Mouse (Mus musculus) large intestine, adult 2 months (tissue): ENCODE results near the gene Dst. TPM values are rescaled to one million over a fixed set of nuclear protein-coding genes. Genes with fewer than 3 reads are reported as not detected.
"Not testable (repeated sequence)": the region's sequence is repeated elsewhere in the genome, so short reads cannot be mapped to it uniquely, and the experiment has no call there.

Experiments
- DNase-seq: peaks from one replicate; pipeline ENCODE4 v3.0.0-alpha.2; 2012; ENCODE audit warnings: low read depth, low spot score
- WGBS: fragments of 180-500 bp; shearing (Covaris S2); methylation state at CpG from one replicate; pipeline ENCODE4 v1.1.7; 2018; 5-methylcytosine and 5-hydroxymethylcytosine counted together
- polyA plus RNA-seq: library from polyadenylated mRNA; depleted of rRNA; stranded (reverse); fragments of >200 nt; gene quantifications from 2 replicates; pipeline ENCODE4 v1.2.3, GENCODE M21; 2012

Dst gene
- polyA plus RNA-seq, 1 experiment, result 16.3 TPM

DNA sequence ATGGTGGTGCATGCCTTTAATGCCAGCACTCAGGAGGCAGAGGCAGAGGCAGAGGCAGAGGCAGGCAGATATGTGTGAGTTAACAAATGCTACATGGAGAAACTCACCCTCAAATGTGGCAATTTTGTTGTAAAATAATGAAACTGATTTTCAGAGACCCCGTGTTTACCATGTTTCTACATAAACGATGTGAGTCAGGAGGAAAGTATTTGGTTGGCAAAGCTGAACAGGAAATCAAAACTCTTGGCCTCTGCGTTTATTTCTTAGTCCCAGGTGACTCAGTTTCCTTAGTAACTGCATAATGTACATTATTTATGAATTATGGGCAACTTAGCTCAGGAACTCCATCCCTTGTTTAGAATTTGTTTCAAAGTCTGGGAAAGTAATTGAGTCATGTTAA lies 136.7 kb downstream of the Dst start:
- no peak for DNase-seq
- 43% methylated on average over 3 of the region's 3 CpGs for WGBS

DNA sequence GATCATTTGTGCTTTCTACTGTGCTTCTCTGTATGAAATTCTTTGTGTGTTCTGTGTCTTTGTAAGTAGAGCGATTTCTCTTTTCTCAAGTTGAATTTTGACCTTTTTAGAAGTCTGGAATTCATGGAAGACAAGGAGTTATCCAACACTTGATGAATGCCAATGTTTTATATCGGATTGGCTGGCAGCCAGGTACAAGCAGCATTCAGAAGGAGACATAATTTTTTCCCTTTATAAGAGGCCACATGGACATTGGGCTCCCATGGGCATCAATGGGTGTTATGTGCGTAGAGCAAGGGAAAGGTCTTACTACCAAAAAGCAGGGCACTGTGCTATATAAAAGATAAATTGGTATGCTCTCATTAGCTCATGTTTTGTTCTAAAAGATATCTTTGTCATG lies 139.3 kb downstream of the Dst start:
- 81% methylated on average over 3 of the region's 3 CpGs for WGBS
- DNase-seq, result no peak

DNA sequence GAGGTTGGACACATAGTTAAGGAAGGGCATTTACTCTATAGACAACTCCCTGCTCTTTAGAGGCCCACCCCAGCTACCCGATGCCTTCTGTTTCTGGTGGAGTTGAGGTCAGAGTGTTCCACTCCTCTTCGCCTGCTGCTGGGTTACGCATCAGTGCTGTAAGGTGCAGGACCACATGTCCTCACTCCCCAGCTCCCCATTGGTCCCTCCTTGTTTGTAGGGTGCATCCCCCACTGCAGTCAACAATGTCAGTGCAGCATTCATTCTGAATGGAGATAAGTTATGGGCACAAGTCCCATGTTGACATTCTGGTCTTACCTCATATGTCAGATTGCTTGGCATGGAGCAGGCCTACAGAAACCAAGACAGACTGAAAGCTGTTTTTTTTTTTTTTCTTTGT lies 143.2 kb downstream of the Dst start:
- 83% methylated on average over 3 of the region's 3 CpGs for WGBS
- DNase-seq, result no peak

DNA sequence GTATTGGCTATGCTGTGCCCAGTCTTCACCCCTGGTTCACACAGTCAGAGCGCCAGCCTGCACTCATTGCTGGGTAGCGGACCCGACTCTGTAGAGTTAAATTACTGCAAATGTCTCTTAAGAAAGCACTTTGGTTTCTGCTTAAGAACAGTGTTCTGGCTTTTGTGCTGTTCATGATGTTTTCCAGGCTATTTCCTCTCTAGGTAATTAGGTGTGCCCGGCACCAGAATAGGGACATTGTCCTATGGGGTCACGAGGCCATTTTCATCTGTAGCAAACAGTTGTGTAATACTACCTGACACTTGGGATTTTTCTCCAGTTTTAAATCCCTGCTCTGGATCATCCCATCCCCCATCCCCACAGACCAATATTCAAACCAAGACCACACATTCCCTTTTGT lies 144.4 kb downstream of the Dst start:
- WGBS, result 61% methylated on average over 5 of the region's 5 CpGs
- DNase-seq, result no peak

DNA sequence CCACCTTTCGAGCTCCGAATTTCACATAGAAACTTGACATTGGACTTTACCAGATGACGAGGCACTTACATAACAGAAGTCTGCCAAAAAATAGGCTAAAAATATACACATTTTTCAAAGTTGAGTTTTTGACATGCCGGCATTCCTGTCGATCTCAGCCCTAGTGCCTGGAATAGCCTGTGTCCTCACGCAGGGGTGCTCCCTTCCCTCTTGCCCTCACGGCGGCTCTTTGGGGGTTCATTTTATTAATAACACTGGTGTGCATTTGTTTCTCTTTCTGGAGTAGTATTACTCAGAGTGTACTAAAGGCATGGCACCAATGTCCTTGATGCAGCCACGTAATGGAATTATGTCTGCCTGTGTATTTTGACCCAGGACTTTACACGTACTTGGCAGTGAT lies 146.9 kb downstream of the Dst start:
- 86% methylated on average over 10 of the region's 10 CpGs for WGBS
- no peak for DNase-seq

DNA sequence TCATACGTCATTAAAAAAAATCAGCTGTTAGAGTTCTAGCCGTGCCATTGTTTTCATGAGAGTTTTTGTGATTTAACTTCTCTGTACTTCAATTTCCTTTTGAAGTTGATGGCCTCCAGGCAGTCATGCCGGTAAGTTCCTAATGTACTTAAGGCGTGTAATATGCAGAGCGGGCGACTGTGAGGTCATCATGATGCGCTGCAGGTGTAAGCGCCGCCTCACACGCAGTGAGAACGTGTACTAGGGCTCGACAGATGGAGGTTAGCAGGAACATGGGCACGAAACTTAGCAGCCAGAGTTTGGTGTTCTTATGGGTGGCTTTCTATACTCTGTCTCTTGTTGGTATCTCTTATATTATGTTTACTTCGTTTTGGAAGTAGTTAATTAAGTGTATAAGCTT lies 148.6 kb downstream of the Dst start:
- DNase-seq, result no peak

GRCm38 (mm10) chr1:34059231-34059630 lies 151.2 kb downstream of the Dst start:
- 90% methylated on average over 12 of the region's 12 CpGs for WGBS
- DNase-seq, result no peak

More for the DNA sequence above, 148.6 kb downstream of the Dst start:
- 88% methylated on average over 14 of the region's 14 CpGs for WGBS

GRCm38 (mm10) chr1:34060446-34060845 lies 152.4 kb downstream of the Dst start:
- no peak for DNase-seq

DNA sequence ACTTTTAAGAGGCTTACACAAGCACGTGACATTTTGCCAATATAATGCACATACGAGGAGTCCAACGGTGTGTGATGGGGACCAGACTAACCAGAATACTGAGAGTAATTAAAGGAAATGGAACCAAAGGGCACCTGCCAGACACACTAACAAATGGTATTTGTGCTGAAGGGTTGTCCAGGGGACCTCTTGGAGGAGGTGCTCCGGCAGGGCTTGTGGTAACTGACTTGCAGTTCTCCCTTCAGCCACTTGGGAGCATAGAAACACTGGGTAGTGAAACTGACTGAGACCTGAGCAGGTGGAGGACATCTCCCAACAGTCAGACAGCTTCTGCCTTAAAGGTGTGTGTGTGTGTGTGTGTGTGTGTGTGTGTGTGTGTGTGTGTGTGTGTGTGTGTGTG lies 153.1 kb downstream of the Dst start:
- peak; percentile 18 for DNase-seq
- 5% methylated on average over 4 of the region's 4 CpGs for WGBS

More at GRCm38 (mm10) chr1:34060446-34060845, 152.4 kb downstream of the Dst start:
- WGBS, result 16% methylated on average over 6 of the region's 6 CpGs

GRCm38 (mm10) chr1:34061860-34062259 lies 153.8 kb downstream of the Dst start:
- WGBS, result 28% methylated on average over 1 of the region's 1 CpGs

GRCm38 (mm10) chr1:34063943-34064342 lies 155.9 kb downstream of the Dst start:
- WGBS, result 59% methylated on average over 3 of the region's 3 CpGs
- no peak for DNase-seq

More at GRCm38 (mm10) chr1:34061860-34062259, 153.8 kb downstream of the Dst start:
- DNase-seq, result no peak

- WGBS, result 72% methylated on average over 5 of the region's 5 CpGs
- no peak for DNase-seq
Measured at GRCm38 (mm10) chr1:34065551-34066048, 157.6 kb downstream of the Dst start.

DNA sequence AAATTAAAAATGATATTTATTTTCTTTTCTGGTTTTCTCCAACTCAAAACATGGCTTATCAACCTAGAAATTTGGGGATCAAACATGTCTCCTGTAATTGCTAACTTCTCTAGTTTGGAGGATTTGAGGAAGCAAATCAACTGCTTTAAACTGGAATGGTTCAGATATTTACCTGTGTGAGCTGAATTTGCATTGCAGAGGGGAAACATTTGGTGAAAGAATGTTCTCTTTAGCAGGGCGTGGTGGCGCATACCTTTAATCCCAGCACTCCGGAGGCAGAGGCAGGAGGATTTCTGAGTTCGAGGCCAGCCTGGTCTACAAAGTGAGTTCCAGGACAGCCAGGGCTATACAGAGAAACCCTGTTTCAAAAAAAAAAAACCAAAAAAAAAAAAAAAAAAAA lies 158.4 kb downstream of the Dst start:
- DNase-seq, result not testable (repeated sequence)
- 91% methylated on average over 4 of the region's 4 CpGs for WGBS

GRCm38 (mm10) chr1:34068341-34068740 lies 160.3 kb downstream of the Dst start:
- DNase-seq, result no peak
- WGBS, result 48% methylated on average over 5 of the region's 5 CpGs

DNA sequence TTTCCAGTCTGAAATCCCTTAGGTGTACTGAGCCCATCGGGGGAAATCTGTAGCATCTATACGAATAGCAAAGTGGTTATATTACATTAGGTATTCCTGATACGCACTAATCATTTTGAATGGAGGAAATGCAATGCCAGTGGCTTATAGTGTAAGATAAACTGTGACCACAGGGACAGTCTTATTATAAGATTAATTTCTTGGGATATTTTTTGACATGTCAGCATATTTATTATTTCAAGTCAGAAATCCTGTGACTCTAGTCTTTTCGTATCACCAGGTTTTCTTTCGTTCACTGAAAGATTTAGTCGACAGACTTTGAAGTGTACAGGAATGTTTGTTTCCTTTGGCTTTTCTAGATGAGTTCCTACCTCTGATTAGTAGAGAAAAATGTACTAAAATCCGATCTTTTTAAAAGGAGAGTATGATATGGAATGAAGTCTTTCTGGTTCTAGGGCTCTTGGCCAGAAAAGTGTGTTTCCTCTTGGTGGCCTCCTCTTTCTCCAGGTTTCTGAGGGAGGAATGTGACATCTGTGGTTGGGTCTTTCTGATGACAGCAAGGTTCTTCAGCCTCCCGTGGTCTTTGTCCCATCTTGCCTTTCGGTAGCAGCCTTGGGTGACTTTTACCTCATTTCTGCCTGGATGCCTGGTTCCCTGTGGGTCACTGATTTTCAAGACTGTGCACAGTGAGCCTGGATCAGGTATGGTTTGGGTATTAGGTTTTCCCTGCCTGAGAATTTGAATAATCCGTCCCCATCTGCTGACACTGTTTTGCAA lies 161.7 kb downstream of the Dst start:
- WGBS, result 88% methylated on average over 10 of the region's 10 CpGs
- DNase-seq, result no peak

DNA sequence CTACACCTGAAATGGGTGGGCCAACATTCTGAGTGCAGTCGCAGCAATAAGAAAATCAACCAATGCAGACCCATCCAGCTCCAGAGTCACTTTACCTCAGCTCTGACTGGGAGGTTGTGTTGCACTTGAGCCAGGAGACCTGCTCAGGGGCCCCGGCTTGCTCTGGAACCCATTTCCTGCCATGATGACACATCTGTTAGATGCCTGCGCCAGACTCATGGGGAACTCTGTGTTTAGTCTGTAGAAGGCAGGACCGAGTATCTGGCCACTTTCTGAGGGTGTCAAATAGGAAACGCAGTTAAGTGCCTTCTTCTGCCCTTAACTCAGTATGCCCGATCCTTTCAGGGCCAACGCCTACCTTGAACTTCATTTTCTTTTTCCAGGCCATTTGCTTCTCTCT lies 162.4 kb downstream of the Dst start:
- 69% methylated on average over 7 of the region's 7 CpGs for WGBS
- DNase-seq, result no peak

DNA sequence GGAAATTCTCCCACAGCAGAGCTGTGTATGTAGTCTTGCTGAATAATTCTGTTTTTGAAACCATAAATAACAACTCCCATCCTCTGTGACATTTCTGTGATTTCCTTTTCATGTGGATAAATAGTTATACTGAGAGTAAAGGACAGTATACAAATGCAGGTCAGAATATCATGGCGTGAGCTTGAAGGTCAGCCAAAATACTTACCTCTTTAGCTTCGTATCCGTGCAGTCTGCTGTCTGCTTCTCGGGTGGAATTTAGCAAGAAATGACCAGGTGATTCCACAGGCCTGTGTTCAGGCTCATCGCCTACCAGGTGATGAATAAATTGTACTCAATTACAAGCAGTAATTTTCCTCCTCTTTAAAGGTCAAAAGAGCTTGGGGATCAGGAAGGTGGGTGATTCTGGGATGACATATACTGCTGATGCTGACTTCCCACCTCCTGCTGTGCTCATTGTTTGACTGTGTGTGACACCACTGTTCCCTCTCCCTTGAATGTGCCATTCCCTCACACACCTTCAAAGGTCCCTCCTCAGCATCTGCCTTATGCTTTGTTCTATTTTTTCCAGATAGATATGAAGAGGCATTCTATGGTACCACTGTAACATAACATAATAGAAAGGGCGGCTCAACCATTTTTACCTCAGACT lies 163.1 kb downstream of the Dst start:
- 87% methylated on average over 6 of the region's 6 CpGs for WGBS
- DNase-seq, result no peak

DNA sequence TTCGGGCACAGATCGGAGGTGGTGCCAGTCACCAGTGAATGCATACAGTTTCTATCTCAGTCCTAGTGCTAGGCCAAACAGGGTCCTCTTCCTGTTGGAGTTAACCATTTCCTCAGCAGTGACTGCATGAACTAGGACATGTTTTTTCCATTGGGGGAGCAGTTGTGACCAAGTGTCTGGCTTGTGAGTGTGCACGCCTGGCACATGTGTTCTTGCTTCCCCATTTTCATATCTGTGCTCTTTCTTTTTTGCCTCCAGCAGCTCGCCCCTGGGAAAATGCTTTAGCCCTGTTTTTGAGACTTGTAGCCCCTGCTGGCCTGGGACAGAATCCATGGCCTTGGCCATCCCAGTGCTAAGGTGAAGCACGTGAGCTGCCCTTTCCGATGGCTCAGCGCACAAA lies 164.2 kb downstream of the Dst start:
- DNase-seq, result no peak
- WGBS, result 83% methylated on average over 7 of the region's 7 CpGs

GRCm38 (mm10) chr1:34073436-34074169 lies 165.6 kb downstream of the Dst start:
- WGBS, result 41% methylated on average over 10 of the region's 10 CpGs
- DNase-seq, result no peak
